Mouse (Mus musculus): ENCODE data around the gene Acox3. TPM values are rescaled to one million over a fixed set of nuclear protein-coding genes. Genes with fewer than 3 reads are reported as not detected.

Acox3 gene
- polyA plus RNA-seq, 1 experiment from 2014 or later = 15.1 TPM

- no peaks in the 10 kb centered on the region for H3K4me1 ChIP-seq (ENCODE audit: control insufficient read depth, insufficient read depth, low read length)
- no peak overlapping the region for H3K9ac ChIP-seq (ENCODE audit: low read length)
- no peak; the same call in 1 of the 2 replicates for ATAC-seq (ENCODE audit: insufficient read depth, low FRiP score)
- no peaks in the 10 kb centered on the region for H3K27me3 ChIP-seq (ENCODE audit: control insufficient read depth, insufficient read depth, low read length)
- no peak overlapping the region for H3K27ac ChIP-seq (ENCODE audit: low read length)
- H3K4me3 ChIP-seq (replicated peaks; ENCODE audit: low read length) = no peak overlapping the region
- H3K36me3 ChIP-seq (ENCODE audit: control insufficient read depth, insufficient read depth, low read length) = no peaks in the 10 kb centered on the region
- H3K4me2 ChIP-seq (ENCODE audit: low read depth, low read length) = no peak overlapping the region
- WGBS = 76% methylated on average over 9 of the region's 9 CpGs
- no peaks in the 10 kb centered on the region for H3K9me3 ChIP-seq (replicated peaks; ENCODE audit: control insufficient read depth, low read length)
These were observed 79.2 kb downstream of the Acox3 start for GRCm38 (mm10) chr5:35662021-35662545.

Other genes starting within 250 kb of the Acox3 start
- gene Hmx1, start 193.9 kb upstream of the Acox3 start, polyA plus RNA-seq (2015; fragmentation: Nextera tagmentation; extraction: Ambion mirVana) = not detected in 2 replicates
- 11.1 and 12.9 TPM in 2 replicates for gene Cpz, start 57.3 kb upstream of the Acox3 start, polyA plus RNA-seq (2015; fragmentation: Nextera tagmentation; extraction: Ambion mirVana)
- 7.0 and 7.6 TPM in 2 replicates for gene Trmt44, start 8.0 kb upstream of the Acox3 start, polyA plus RNA-seq (2015; fragmentation: Nextera tagmentation; extraction: Ambion mirVana)
- gene Htra3, start 96.7 kb downstream of the Acox3 start, polyA plus RNA-seq (2015; fragmentation: Nextera tagmentation; extraction: Ambion mirVana) = 67.7 and 77.5 TPM in 2 replicates
- 6.2 and 9.1 TPM in 2 replicates for gene Sh3tc1, start 156.9 kb downstream of the Acox3 start, polyA plus RNA-seq (2015; fragmentation: Nextera tagmentation; extraction: Ambion mirVana)
- 3.5 and 4.3 TPM in 2 replicates for gene Ablim2, start 174.8 kb downstream of the Acox3 start, polyA plus RNA-seq (2015; fragmentation: Nextera tagmentation; extraction: Ambion mirVana)